Mouse (Mus musculus) hindbrain, embryonic 14.5 days (tissue): ENCODE data around the gene Gm10277. TPM values are rescaled to one million over a fixed set of nuclear protein-coding genes. Genes with fewer than 3 reads are reported as not detected.

Experiments
- ATAC-seq: fragments of 200-750 bp; cut with Nextera tagmentation; 2 replicates; pipeline ENCODE4 v1.8.0; 2017; ENCODE audit warnings: moderate number of reproducible peaks, mild to moderate bottlenecking, moderate TSS enrichment, moderate library complexity; ENCODE audit not compliant: low FRiP score
- DNase-seq: peaks from one replicate; pipeline ENCODE4 v3.0.0-alpha.2; 2015; ENCODE audit warnings: low spot score
- H3K27ac ChIP-seq: fragments of 300-500 bp; sonication (generic); 2 replicates; pipeline ENCODE4 v1.5.1; 2014; ENCODE audit warnings: mild to moderate bottlenecking, moderate library complexity
- H3K27me3 ChIP-seq: fragments of 300-500 bp; sonication (generic); 2 replicates; pipeline ENCODE4 v1.6.1; 2014; ENCODE audit warnings: mild to moderate bottlenecking, low read length, mixed read lengths; ENCODE audit not compliant: control insufficient read depth, insufficient read depth
- H3K36me3 ChIP-seq: fragments of 300-500 bp; sonication (generic); replicated peaks from 2 replicates; pipeline ENCODE4 v1.6.1; 2014; ENCODE audit not compliant: control insufficient read depth, insufficient read depth
- H3K4me1 ChIP-seq: fragments of 300-500 bp; sonication (generic); replicated peaks from 2 replicates; pipeline ENCODE4 v1.6.1; 2014; ENCODE audit warnings: antibody characterized with exemption, low read length, mixed read lengths; ENCODE audit not compliant: control insufficient read depth, insufficient read depth
- H3K4me2 ChIP-seq: fragments of 300-500 bp; sonication (generic); replicated peaks from 2 replicates; pipeline ENCODE4 v1.6.1; 2014; ENCODE audit warnings: mild to moderate bottlenecking, moderate library complexity
- H3K4me3 ChIP-seq: fragments of 300-500 bp; sonication (generic); replicated peaks from 2 replicates; pipeline ENCODE4 v1.5.1; 2014; ENCODE audit warnings: mild to moderate bottlenecking, low read length
- H3K9ac ChIP-seq: fragments of 300-500 bp; sonication (generic); 2 replicates; pipeline ENCODE4 v1.6.1; 2014
- H3K9me3 ChIP-seq: fragments of 300-500 bp; sonication (generic); 2 replicates; pipeline ENCODE4 v1.6.1; 2016; ENCODE audit warnings: low read length; ENCODE audit not compliant: control insufficient read depth
- WGBS: fragments of 180-500 bp; shearing (Covaris S2); extraction: QIAGEN DNeasy Blood & Tissue Kit; methylation state at CpG from one replicate; pipeline ENCODE4 v1.1.7; 2014; 5-methylcytosine and 5-hydroxymethylcytosine counted together
- polyA plus RNA-seq: library from polyadenylated mRNA; unstranded; fragments of >200 nt; fragmentation: Nextera tagmentation; extraction: Ambion mirVana; gene quantifications from 2 replicates; pipeline ENCODE4 v1.2.1, GENCODE M21; 2014

The Gm10277 gene
- polyA plus RNA-seq = 0.69 and 1.4 TPM in 2 replicates

DNA sequence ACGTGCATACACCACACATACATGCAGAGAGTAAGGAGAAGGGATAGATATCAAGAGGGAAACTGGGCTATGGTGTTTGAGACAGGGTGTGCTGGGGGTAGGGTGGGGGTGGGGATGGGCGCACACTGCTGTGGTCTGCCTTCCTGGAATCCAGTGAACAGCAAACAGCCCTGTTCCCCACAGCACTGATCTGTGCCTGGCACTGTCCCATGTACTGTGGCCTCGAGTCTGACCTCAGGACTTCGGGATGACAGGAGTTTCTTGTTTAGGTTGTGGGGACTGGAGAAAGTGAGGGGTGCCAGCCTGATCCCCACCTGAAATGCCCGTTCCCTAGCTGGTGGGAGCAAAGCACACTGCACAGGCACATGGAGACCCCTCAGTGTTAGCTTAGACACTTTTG lies at the start of gene Gm10277:
Gm10277 (minus strand) TSS at position 41 of the 400 bp plus-strand sequence.
- peaks cover 60% of the 10 kb centered on the region for H3K4me1 ChIP-seq

GRCm38 (mm10) chr11:77836751-77837150 lies 49.2 kb upstream of the Gm10277 start:
- no peak overlapping the region for H3K27ac ChIP-seq
- no peaks in the 10 kb centered on the region for H3K27me3 ChIP-seq
- no peaks in the 10 kb centered on the region for H3K9me3 ChIP-seq
- no peaks in the 10 kb centered on the region for H3K4me1 ChIP-seq
- H3K4me2 ChIP-seq = no peak overlapping the region
- no peak overlapping the region for H3K4me3 ChIP-seq
- H3K9ac ChIP-seq = no peak overlapping the region
- peaks cover 83% of the 10 kb centered on the region for H3K36me3 ChIP-seq
- no peak for DNase-seq
- no peak for ATAC-seq
- 70% methylated on average over 4 of the region's 4 CpGs for WGBS

More for the DNA sequence above, at the start of gene Gm10277:
- DNase-seq (no peak), ATAC-seq (no peak)
- Histone ChIP-seq H3K27ac (peak within 1 kb of the TSS; percentile 34), H3K9ac (no peak within 1 kb of the TSS), H3K4me2 (no peak within 1 kb of the TSS), H3K9me3 (no peaks in the 10 kb centered on the region), H3K27me3 (no peaks in the 10 kb centered on the region), H3K4me3 (no peak within 1 kb of the TSS), H3K36me3 (no peaks in the 10 kb centered on the region)
- 91% methylated on average over 5 of the region's 5 CpGs for WGBS

DNA sequence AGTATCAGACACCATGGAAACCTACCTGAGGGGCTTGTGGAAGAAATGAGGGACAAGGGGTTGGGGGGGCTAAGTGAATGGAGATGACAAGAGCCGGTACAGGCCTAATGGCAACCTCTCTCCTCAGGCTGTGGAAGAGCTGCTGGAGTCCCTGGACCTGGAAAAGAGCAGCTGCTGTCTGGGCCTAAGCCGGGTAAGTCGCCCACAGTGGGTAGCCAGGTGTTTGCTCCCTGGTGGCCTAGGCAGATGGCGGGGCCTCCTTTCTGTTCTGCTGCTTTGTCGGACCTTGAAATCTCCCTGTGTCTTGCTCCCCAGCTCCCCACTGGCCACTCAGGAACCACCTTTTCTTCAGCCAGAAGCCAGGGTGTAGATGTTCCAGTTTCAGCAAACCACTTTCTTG lies 48.7 kb upstream of the Gm10277 start:
- Histone ChIP-seq H3K4me1 (no peaks in the 10 kb centered on the region), H3K4me3 (no peak overlapping the region), H3K27ac (no peak overlapping the region), H3K36me3 (peaks cover 78% of the 10 kb centered on the region), H3K9ac (no peak overlapping the region), H3K27me3 (no peaks in the 10 kb centered on the region), H3K9me3 (no peaks in the 10 kb centered on the region), H3K4me2 (no peak overlapping the region)
- ATAC-seq = no peak
- WGBS = 66% methylated on average over 5 of the region's 5 CpGs
- DNase-seq = no peak

DNA sequence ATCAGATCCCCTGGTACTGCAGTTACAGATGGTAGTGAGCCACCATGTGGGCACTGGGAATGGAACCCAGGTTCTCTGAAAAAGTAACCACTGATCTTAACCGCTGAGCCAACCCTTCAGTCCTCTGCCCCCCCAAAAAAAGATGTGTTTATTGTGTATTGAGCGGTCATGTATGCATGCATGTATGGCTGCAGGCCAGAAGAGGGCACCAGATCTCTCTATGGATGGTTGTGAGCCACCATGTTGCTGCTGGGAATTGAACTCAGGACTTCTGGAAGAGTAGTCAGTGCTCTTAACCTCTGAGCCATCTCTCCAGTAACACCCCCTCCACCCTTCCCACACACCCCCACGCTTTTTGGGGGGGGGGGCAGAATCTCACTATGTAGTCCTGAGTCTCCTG lies 47.6 kb upstream of the Gm10277 start:
- Histone ChIP-seq H3K27ac (no peak overlapping the region), H3K9ac (no peak overlapping the region), H3K4me1 (peaks cover 9% of the 10 kb centered on the region; the same call in 1 of the 2 replicates), H3K4me3 (no peak overlapping the region), H3K9me3 (no peaks in the 10 kb centered on the region), H3K36me3 (peaks cover 77% of the 10 kb centered on the region), H3K27me3 (no peaks in the 10 kb centered on the region), H3K4me2 (no peak overlapping the region)
- WGBS = 86% methylated on average over 3 of the region's 3 CpGs
- no peak for ATAC-seq
- no peak for DNase-seq

- Histone ChIP-seq H3K9ac (no peak overlapping the region), H3K9me3 (no peaks in the 10 kb centered on the region), H3K27me3 (no peaks in the 10 kb centered on the region), H3K4me1 (peaks cover 11% of the 10 kb centered on the region), H3K27ac (no peak overlapping the region), H3K36me3 (peaks cover 78% of the 10 kb centered on the region), H3K4me3 (no peak overlapping the region), H3K4me2 (no peak overlapping the region)
- 82% methylated on average over 4 of the region's 4 CpGs for WGBS
- no peak for ATAC-seq
- no peak for DNase-seq
Observed at GRCm38 (mm10) chr11:77832541-77832940, 45.0 kb upstream of the Gm10277 start.

DNA sequence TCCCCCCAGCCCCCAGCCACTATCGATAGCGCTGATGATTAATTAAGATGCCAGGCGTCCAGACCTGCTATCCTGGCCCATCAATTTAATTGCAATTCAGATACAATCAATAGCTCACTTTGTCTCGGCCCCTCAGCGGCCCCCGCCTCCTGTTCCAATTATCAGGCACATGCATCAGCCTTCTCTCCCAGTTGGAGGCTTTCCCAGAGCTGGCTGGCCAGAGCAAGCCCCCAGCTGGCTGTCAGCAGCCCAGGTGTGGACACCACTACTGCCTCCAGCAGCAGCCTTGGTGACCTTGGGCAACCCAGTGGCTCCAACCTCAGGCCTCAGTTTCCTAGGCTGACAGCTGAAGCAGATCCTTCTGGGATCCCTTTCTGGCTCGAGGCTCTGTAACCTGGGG lies 43.3 kb upstream of the Gm10277 start:
- 31% methylated on average over 7 of the region's 7 CpGs for WGBS
- DNase-seq (no peak), ATAC-seq (no peak)
- Histone ChIP-seq H3K27me3 (no peaks in the 10 kb centered on the region), H3K27ac (peak overlapping the region; percentile 55), H3K4me1 (peaks cover 16% of the 10 kb centered on the region), H3K9me3 (no peaks in the 10 kb centered on the region), H3K4me2 (no peak overlapping the region), H3K36me3 (peaks cover 63% of the 10 kb centered on the region), H3K4me3 (no peak overlapping the region), H3K9ac (peak overlapping the region; percentile 6; the same call in 1 of the 2 replicates)

GRCm38 (mm10) chr11:77829043-77829841 lies 41.7 kb upstream of the Gm10277 start:
- WGBS = 65% methylated on average over 23 of the region's 23 CpGs
- no peak for ATAC-seq
- Histone ChIP-seq H3K4me3 (no peak overlapping the region), H3K27ac (no peak overlapping the region), H3K9ac (no peak overlapping the region), H3K4me1 (peaks cover 19% of the 10 kb centered on the region), H3K9me3 (no peaks in the 10 kb centered on the region), H3K27me3 (no peaks in the 10 kb centered on the region), H3K4me2 (no peak overlapping the region), H3K36me3 (peaks cover 62% of the 10 kb centered on the region)
- no peak for DNase-seq

DNA sequence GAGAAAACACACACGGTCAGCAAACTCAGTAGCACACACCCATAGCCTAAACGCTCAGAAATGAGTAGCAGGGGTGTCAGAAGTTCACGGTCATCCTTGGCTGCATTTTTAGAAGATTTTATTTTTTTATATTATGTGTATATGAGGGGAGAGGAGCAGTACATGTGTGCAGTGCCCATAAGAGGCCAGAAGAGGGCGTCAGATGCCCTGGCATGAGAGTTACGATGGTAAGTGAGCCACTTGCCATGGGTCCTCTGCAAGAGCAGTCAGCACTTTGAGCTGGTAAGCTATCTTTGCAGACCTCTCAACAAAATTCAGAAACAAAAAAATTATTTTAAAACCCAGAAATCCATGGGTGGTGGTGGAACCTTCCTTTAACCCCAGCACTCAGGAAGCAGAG lies 40.6 kb upstream of the Gm10277 start:
- no peak overlapping the region for H3K4me3 ChIP-seq
- 89% methylated on average over 5 of the region's 5 CpGs for WGBS
- no peak for DNase-seq
- no peaks in the 10 kb centered on the region for H3K27me3 ChIP-seq
- peaks cover 19% of the 10 kb centered on the region for H3K4me1 ChIP-seq
- no peaks in the 10 kb centered on the region for H3K9me3 ChIP-seq
- no peak overlapping the region for H3K9ac ChIP-seq
- no peak overlapping the region for H3K27ac ChIP-seq
- peaks cover 62% of the 10 kb centered on the region for H3K36me3 ChIP-seq
- no peak overlapping the region for H3K4me2 ChIP-seq
- no peak for ATAC-seq

- Histone ChIP-seq H3K4me2 (no peak overlapping the region), H3K27ac (no peak overlapping the region), H3K36me3 (peaks cover 57% of the 10 kb centered on the region), H3K4me3 (no peak overlapping the region), H3K9ac (no peak overlapping the region), H3K27me3 (no peaks in the 10 kb centered on the region), H3K4me1 (peaks cover 19% of the 10 kb centered on the region), H3K9me3 (no peaks in the 10 kb centered on the region)
- 56% methylated on average over 18 of the region's 18 CpGs for WGBS
- ATAC-seq = 0 out of 2 replicates have a peak, but pooled peaks have one; percentile 32
- DNase-seq = peak; percentile 90
Observed at GRCm38 (mm10) chr11:77827241-77827995, 39.9 kb upstream of the Gm10277 start.
